Mouse (Mus musculus): Measurements from ENCODE around the gene Carmil1. TPM values are rescaled to one million over a fixed set of nuclear protein-coding genes. Genes with fewer than 3 reads are reported as not detected.

The Carmil1 gene
- total RNA-seq, 2 experiments from 2014 or later, result 8.1 to 11.2 TPM

GRCm38 (mm10) chr13:24263560-24263959, 17.0 kb downstream of the Carmil1 start:
- intact Hi-C loops (cut with DNase I), result no loop called here
- DNase-seq, result no peak

GRCm38 (mm10) chr13:24260751-24261591, 19.6 kb downstream of the Carmil1 start:
- no peak for DNase-seq
- intact Hi-C loops (cut with DNase I), result no loop called here

GRCm38 (mm10) chr13:24257809-24258208, 22.8 kb downstream of the Carmil1 start:
- intact Hi-C loops (cut with DNase I), result no loop called here
- no peak for DNase-seq

GRCm38 (mm10) chr13:24253989-24254388, 26.6 kb downstream of the Carmil1 start:
- intact Hi-C loops (cut with DNase I), result loop anchor here (5.0 kb wide), 1 partner anchor 142 kb away; no protein-coding TSS in a partner anchor
- DNase-seq, result peak; percentile 66 to 80

GRCm38 (mm10) chr13:24253551-24253950, 27.0 kb downstream of the Carmil1 start:
- intact Hi-C loops (cut with DNase I), result loop anchor here (5.0 kb wide), 1 partner anchor 141 kb away; no protein-coding TSS in a partner anchor
- DNase-seq, result no peak

- DNase-seq, result no peak
- intact Hi-C loops (cut with DNase I), result loop anchor here (5.0 kb wide), 1 partner anchor 139 kb away; no protein-coding TSS in a partner anchor
Measured at GRCm38 (mm10) chr13:24251236-24251635, 29.4 kb downstream of the Carmil1 start.

- DNase-seq, result no peak
- intact Hi-C loops (cut with DNase I), result no loop called here
Measured at GRCm38 (mm10) chr13:24247928-24248327, 32.7 kb downstream of the Carmil1 start.

- DNase-seq, result no peak
- intact Hi-C loops (cut with DNase I), result no loop called here
Measured at GRCm38 (mm10) chr13:24247441-24247840, 33.2 kb downstream of the Carmil1 start.

- no peak for DNase-seq
- intact Hi-C loops (cut with DNase I), result no loop called here
Measured at GRCm38 (mm10) chr13:24246266-24246665, 34.3 kb downstream of the Carmil1 start.

- DNase-seq, result peak; percentile 42 to 60
- intact Hi-C loops (cut with DNase I), result no loop called here
Measured at GRCm38 (mm10) chr13:24244613-24245012, 36.0 kb downstream of the Carmil1 start.

- intact Hi-C loops (cut with DNase I), result no loop called here
- no peak for DNase-seq
Measured at GRCm38 (mm10) chr13:24243964-24244363, 36.6 kb downstream of the Carmil1 start.

GRCm38 (mm10) chr13:24242429-24243106, 38.0 kb downstream of the Carmil1 start:
- intact Hi-C loops (cut with DNase I), result no loop called here
- no peak for DNase-seq

- DNase-seq, result no peak
- intact Hi-C loops (cut with DNase I), result no loop called here
Measured at GRCm38 (mm10) chr13:24241201-24241600, 39.4 kb downstream of the Carmil1 start.

- intact Hi-C loops (cut with DNase I), result no loop called here
- DNase-seq, result no peak
Measured at GRCm38 (mm10) chr13:24240430-24240829, 40.2 kb downstream of the Carmil1 start.

GRCm38 (mm10) chr13:24238456-24239120, 42.0 kb downstream of the Carmil1 start:
- no peak for DNase-seq
- intact Hi-C loops (cut with DNase I), result no loop called here

GRCm38 (mm10) chr13:24236736-24237135, 43.9 kb downstream of the Carmil1 start:
- no peak for DNase-seq
- intact Hi-C loops (cut with DNase I), result no loop called here

GRCm38 (mm10) chr13:24232750-24233149, 47.8 kb downstream of the Carmil1 start:
- intact Hi-C loops (cut with DNase I), result no loop called here
- no peak for DNase-seq

- intact Hi-C loops (cut with DNase I), result loop anchor here (1.0 kb wide), 1 partner anchor 9 kb away; no protein-coding TSS in a partner anchor
- DNase-seq, result no peak
Measured at GRCm38 (mm10) chr13:24231746-24232483, 48.7 kb downstream of the Carmil1 start.

GRCm38 (mm10) chr13:24231146-24231545, 49.4 kb downstream of the Carmil1 start:
- no peak for DNase-seq
- intact Hi-C loops (cut with DNase I), result loop anchor here (1.0 kb wide), 1 partner anchor 8 kb away; no protein-coding TSS in a partner anchor

GRCm38 (mm10) chr13:24230541-24231095, 50.0 kb downstream of the Carmil1 start:
- DNase-seq, result no peak
- intact Hi-C loops (cut with DNase I), result loop anchor here (1.0 kb wide), 1 partner anchor 7 kb away; no protein-coding TSS in a partner anchor

All from heart, postnatal 14 days (tissue).